Mouse (Mus musculus) liver, embryonic 14.5 days (tissue): ENCODE results near the gene Cd248. TPM values are rescaled to one million over a fixed set of nuclear protein-coding genes. Genes with fewer than 3 reads are reported as not detected.

Source experiments
- ATAC-seq: fragments of 200-750 bp; cut with Nextera tagmentation; 2 replicates; pipeline ENCODE4 v1.8.0; 2017; ENCODE audit warnings: moderate number of reproducible peaks, mild to moderate bottlenecking, moderate library complexity; ENCODE audit not compliant: insufficient read depth
- DNase-seq, 3 experiments: peaks; one replicate each; pipeline ENCODE4 v3.0.0-alpha.2; 2012 to 2013; ENCODE audit warnings: low read depth in 3 of 3, low spot score in 3 of 3
- H3K27ac ChIP-seq: fragments of 300-500 bp; sonication (generic); 2 replicates; pipeline ENCODE4 v1.5.1; 2014; ENCODE audit warnings: moderate library complexity, mild to moderate bottlenecking, control low read depth, inconsistent platforms
- H3K27me3 ChIP-seq: fragments of 300-500 bp; sonication (generic); 2 replicates; pipeline ENCODE4 v1.6.1; 2014; ENCODE audit warnings: mild to moderate bottlenecking, low read length, moderate library complexity; ENCODE audit not compliant: control insufficient read depth, insufficient read depth
- H3K36me3 ChIP-seq: fragments of 300-500 bp; sonication (generic); replicated peaks from 2 replicates; pipeline ENCODE4 v1.6.1; 2014; ENCODE audit warnings: low read depth; ENCODE audit not compliant: control insufficient read depth, insufficient read depth
- H3K4me1 ChIP-seq, 2 experiments: fragments of 200-500 bp in 1 of 2; fragments of 300-500 bp in 1 of 2; sonication (generic) in 1 of 2; replicated peaks; 2 replicates each; pipeline ENCODE4 v1.6.1; 2012 to 2014; ENCODE audit warnings: antibody characterized with exemption in 1 of 2, inconsistent platforms in 1 of 2, low read length in 1 of 2; ENCODE audit not compliant: control insufficient read depth in 2 of 2, insufficient read depth in 2 of 2
- H3K4me2 ChIP-seq: fragments of 300-500 bp; sonication (generic); 2 replicates; pipeline ENCODE4 v1.6.1; 2014; ENCODE audit warnings: low read depth, mild to moderate bottlenecking, control low read depth, moderate library complexity
- H3K4me3 ChIP-seq, 2 experiments: fragments of 200-500 bp in 1 of 2; fragments of 300-500 bp in 1 of 2; sonication (generic) in 1 of 2; 2 replicates each; pipeline ENCODE4 v1.5.1; 2012 to 2014; ENCODE audit warnings: low read depth in 2 of 2, low read length in 2 of 2, mild to moderate bottlenecking in 2 of 2, control low read depth in 1 of 2, inconsistent platforms in 1 of 2, moderate library complexity in 1 of 2; ENCODE audit not compliant: insufficient read depth in 1 of 2
- H3K9ac ChIP-seq: fragments of 300-500 bp; sonication (generic); replicated peaks from 2 replicates; pipeline ENCODE4 v1.6.1; 2014; ENCODE audit warnings: mild to moderate bottlenecking, control low read depth, moderate library complexity
- H3K9me3 ChIP-seq: fragments of 300-500 bp; sonication (generic); 2 replicates; pipeline ENCODE4 v1.6.1; 2016; ENCODE audit warnings: low read length, mixed read lengths; ENCODE audit not compliant: control insufficient read depth
- CTCF ChIP-seq: IDR thresholded peaks from 2 replicates; pipeline ENCODE4 v1.5.1; 2016; ENCODE audit warnings: antibody characterized with exemption, low read depth, control low read depth
- EP300 ChIP-seq: IDR thresholded peaks from 2 replicates; pipeline ENCODE4 v1.6.1; 2016; ENCODE audit warnings: antibody characterized with exemption, low read depth
- WGBS: fragments of 180-500 bp; shearing (Covaris S2); extraction: QIAGEN DNeasy Blood & Tissue Kit; methylation state at CpG from one replicate; pipeline ENCODE4 v1.1.7; 2014; ENCODE audit not compliant: insufficient replicate concordance; 5-methylcytosine and 5-hydroxymethylcytosine counted together
- polyA plus RNA-seq, 2 experiments: library from polyadenylated mRNA; depleted of rRNA in 1 of 2; stranded (reverse) in 1 of 2; unstranded in 1 of 2; fragments of >200 nt; fragmentation: Nextera tagmentation in 1 of 2; extraction: Ambion mirVana in 1 of 2; gene quantifications; 2 replicates each; pipeline versions ENCODE4 v1.2.1 to v1.2.3; 2012 to 2014

Cd248 gene
- polyA plus RNA-seq, 2 experiments = 2.0 to 2.8 TPM

- Histone ChIP-seq H3K4me3 (peak overlapping the region in 1 of 2 experiments; percentile 51; a peak in 1 of 4 replicates), H3K36me3 (no peaks in the 10 kb centered on the region), H3K27me3 (peaks cover 16% of the 10 kb centered on the region), H3K27ac (peak overlapping the region; percentile 74), H3K4me1 (peaks cover 23 to 24% of the 10 kb centered on the region in 2 experiments), H3K9me3 (no peaks in the 10 kb centered on the region), H3K9ac (peak overlapping the region; percentile 55), H3K4me2 (peak overlapping the region; percentile 79)
- ATAC-seq (peak; percentile 87), DNase-seq (peak; percentile 65 to 72 (median 71))
- WGBS = 1% methylated on average over 15 of the region's 15 CpGs
- TF ChIP-seq EP300 (peak; percentile 56), CTCF (no peak)
Measured at GRCm38 (mm10) chr19:5067040-5067799, 658 bp upstream of the Cd248 start.

GRCm38 (mm10) chr19:5068570-5069234 lies 824 bp downstream of the Cd248 start:
- Histone ChIP-seq H3K27me3 (peaks cover 16% of the 10 kb centered on the region), H3K9ac (peak overlapping the region; percentile 55), H3K36me3 (no peaks in the 10 kb centered on the region), H3K4me1 (peaks cover 30 to 31% of the 10 kb centered on the region in 2 experiments), H3K4me2 (peak overlapping the region; percentile 79), H3K4me3 (peak overlapping the region; percentile 15 to 51), H3K9me3 (no peaks in the 10 kb centered on the region), H3K27ac (no peak overlapping the region)
- 43% methylated on average over 21 of the region's 21 CpGs for WGBS
- ATAC-seq = no peak
- TF ChIP-seq EP300 (no peak), CTCF (peak; percentile 27; the same call in 1 of the 2 replicates)
- no peak for DNase-seq

- no peak overlapping the region for H3K27ac ChIP-seq
- H3K9me3 ChIP-seq = no peaks in the 10 kb centered on the region
- DNase-seq (no peak), ATAC-seq (no peak)
- WGBS = 69% methylated on average over 5 of the region's 5 CpGs
- TF ChIP-seq CTCF (no peak), EP300 (no peak)
- H3K36me3 ChIP-seq = no peaks in the 10 kb centered on the region
- no peak overlapping the region for H3K4me3 ChIP-seq
- H3K27me3 ChIP-seq = peaks cover 16% of the 10 kb centered on the region
- H3K4me2 ChIP-seq = no peak overlapping the region
- H3K9ac ChIP-seq = no peak overlapping the region
- peaks cover 30 to 31% of the 10 kb centered on the region in 2 experiments for H3K4me1 ChIP-seq
Measured at GRCm38 (mm10) chr19:5069486-5069885, 1.6 kb downstream of the Cd248 start.

- no peak overlapping the region for H3K4me3 ChIP-seq
- H3K27me3 ChIP-seq = peaks cover 16% of the 10 kb centered on the region
- H3K27ac ChIP-seq = no peak overlapping the region
Measured at GRCm38 (mm10) chr19:5069978-5070377, 2.1 kb downstream of the Cd248 start.

GRCm38 (mm10) chr19:5071077-5071476 lies 3.2 kb downstream of the Cd248 start:
- H3K36me3 ChIP-seq = no peaks in the 10 kb centered on the region
- ATAC-seq = no peak
- H3K9ac ChIP-seq = peak overlapping the region; percentile 49
- peak overlapping the region; percentile 77 for H3K4me2 ChIP-seq
- no peaks in the 10 kb centered on the region for H3K9me3 ChIP-seq
- no peak for DNase-seq
- H3K4me3 ChIP-seq = no peak overlapping the region; a peak in 1 of 4 replicates
- peaks cover 16% of the 10 kb centered on the region for H3K27me3 ChIP-seq
- H3K27ac ChIP-seq = no peak overlapping the region
- H3K4me1 ChIP-seq = peaks cover 30 to 31% of the 10 kb centered on the region in 2 experiments
- 24% methylated on average over 11 of the region's 11 CpGs for WGBS
- TF ChIP-seq CTCF = no peak
- TF ChIP-seq EP300 = no peak

More at GRCm38 (mm10) chr19:5069978-5070377, 2.1 kb downstream of the Cd248 start:
- H3K4me2 ChIP-seq = no peak overlapping the region
- ATAC-seq = no peak
- H3K9me3 ChIP-seq = no peaks in the 10 kb centered on the region
- no peaks in the 10 kb centered on the region for H3K36me3 ChIP-seq
- no peak for TF ChIP-seq CTCF
- no peak for TF ChIP-seq EP300
- no peak for DNase-seq
- 76% methylated on average over 7 of the region's 7 CpGs for WGBS
- H3K9ac ChIP-seq = no peak overlapping the region
- H3K4me1 ChIP-seq = peaks cover 30 to 31% of the 10 kb centered on the region in 2 experiments
